Mouse (Mus musculus): ENCODE results near the gene Gm28043. TPM values are rescaled to one million over a fixed set of nuclear protein-coding genes. Genes with fewer than 3 reads are reported as not detected.

Gene Gm28043
- total RNA-seq, 2 experiments from 2014 or later, result 3.2 to 3.7 TPM

DNA sequence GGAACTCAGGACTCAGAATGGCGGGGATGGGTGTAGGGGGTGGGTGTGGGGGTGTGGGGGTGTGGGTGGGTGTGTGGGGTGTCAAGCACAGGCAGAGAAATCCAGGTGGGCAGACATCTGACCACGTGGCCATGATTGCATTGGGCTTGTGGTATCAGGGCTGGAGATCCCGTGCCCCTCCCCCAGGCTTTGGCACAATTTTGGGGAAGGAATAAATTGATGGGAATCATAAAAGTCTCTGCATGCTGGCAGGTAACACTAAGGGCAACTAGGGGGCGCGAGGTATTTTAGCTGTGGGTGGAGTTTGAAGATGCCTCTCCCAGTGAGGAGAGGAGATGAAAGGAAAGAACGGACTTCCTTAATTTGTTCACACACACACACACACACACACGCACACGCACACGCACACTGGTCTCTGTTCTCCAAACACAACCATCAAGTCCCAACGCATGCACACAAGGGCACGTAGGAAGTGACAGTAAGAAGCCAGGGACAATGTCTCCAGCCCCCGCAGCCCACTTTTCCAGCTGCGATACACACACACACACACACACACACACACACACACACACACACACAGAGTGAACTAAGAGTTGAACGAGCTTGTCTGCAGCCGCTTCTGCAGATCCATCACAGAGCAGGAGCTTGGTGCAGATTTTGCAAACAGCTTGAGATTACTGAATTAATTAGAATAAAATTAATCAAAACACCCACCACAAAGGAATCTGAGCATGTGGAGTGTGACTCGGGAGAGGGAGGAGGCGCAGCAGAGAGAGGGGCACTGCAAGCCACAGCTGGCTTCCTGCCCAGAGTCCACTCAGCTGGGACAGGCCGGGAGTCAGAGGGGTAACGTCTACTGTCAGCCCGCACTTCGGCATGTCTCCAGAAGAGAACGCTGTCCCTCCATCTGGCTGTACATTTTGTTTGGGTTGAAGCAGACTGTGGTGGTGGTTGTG lies 123.5 kb downstream of the Gm28043 start:
- peak; percentile 27 to 35 for DNase-seq (ENCODE audit: low spot score in 2 of 2)

DNA sequence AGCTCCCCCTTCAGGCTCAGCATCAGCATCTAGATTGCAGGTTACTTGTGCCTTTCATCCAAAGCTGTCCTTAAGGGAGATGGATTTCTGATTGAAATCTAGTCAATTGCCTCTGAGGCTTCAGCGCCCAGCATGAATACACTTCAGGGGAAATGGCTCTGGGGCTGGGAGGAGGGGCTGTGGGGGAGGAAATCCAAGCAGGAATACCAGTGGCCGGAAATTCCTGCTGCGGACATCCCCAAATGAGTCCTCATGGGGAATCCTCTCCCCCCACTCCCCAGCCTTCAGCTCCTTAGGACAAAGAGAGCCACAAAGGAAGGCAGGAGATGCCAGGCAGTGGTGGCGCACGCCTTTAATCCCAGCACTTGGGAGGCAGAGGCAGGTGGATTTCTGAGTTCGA lies 132.8 kb downstream of the Gm28043 start:
- no peak for DNase-seq (ENCODE audit: low spot score in 2 of 2)

Small RNA genes lying within 50 kb of the gene (microRNA-seq; reads per million reads assigned to microRNA genes)
- 0 reads per million in 2 experiments for gene Mir7667

Other genes with a start within 250 kb of the Gm28043 start
- 10 to 100 TPM in 1 of 2 experiments, 1 to 10 TPM in 1; 6.9 to 16.9 TPM for gene Pim1, start 124.1 kb upstream of the Gm28043 start, total RNA-seq (2021)
- not detected for gene Gm17657, start 65.2 kb upstream of the Gm28043 start, total RNA-seq (2021)
- 10 to 100 TPM; 36.4 to 38.5 TPM for gene Tbc1d22b, start 65.1 kb upstream of the Gm28043 start, total RNA-seq (2021)
- not detected for gene Tmem217, start 62.5 kb upstream of the Gm28043 start, total RNA-seq (2021)
- 10 to 100 TPM; 53.8 to 66.2 TPM for gene Rnf8, start 86 bp upstream of the Gm28043 start, total RNA-seq (2021)
- 100 to 1,000 TPM; 139 to 142 TPM for gene Cmtr1, start 45.7 kb downstream of the Gm28043 start, total RNA-seq (2021)
- gene Ccdc167, start 102.2 kb downstream of the Gm28043 start, total RNA-seq (2021), result 10 to 100 TPM; 16.7 to 18.7 TPM

All from left cerebral cortex, adult 18-20 months (tissue).